Comparison of ENCODE assay signal across 9 mouse cellular contexts in the genomic region with DNA sequence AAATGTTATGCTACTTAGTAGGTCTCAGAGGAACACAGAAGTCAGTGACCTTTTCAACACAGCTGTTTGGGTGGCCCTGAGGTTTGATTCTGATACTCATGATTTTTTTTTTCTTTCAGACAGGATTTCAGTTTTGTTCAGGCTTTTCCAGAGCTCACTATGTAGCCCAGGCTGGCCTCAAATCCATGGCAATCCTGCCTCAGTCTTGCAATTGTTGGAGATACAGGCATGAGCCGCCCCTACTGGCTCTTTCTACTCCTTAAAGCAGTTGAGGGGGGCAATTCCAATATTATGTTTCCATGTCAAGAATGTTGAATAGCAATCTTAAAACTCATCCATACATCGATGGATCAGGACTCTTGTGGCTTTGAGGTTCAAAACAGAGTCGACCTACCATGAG. TPM values are rescaled to one million over a fixed set of nuclear protein-coding genes. Genes with fewer than 3 reads are reported as not detected.
DNase-seq lines count a peak whose midpoint lies in the region; ATAC-seq and TF ChIP-seq lines count a peak whose summit lies in the region.
"Had no signal": no experiment of that assay in that cellular context is flagged by ENCODE, and none has a peak within 500 bp of the region (broad histone marks: within the 10 kb centered on the region; RNA-seq: fewer than 3 reads in every experiment).

No protein-coding gene starts in this region.

- 73% methylated on average over 3 of the region's 3 CpGs for WGBS in thymus, adult 2 months
- WGBS in limb, embryonic 15.5 days, result 68% methylated on average over 3 of the region's 3 CpGs
- WGBS in stomach, embryonic 16.5 days, result 76% methylated on average over 3 of the region's 3 CpGs

- no peak for TF ChIP-seq POLR2A in thymus, adult 2 months (IDR thresholded peaks at IDR 0.05; ENCODE audit: control insufficient read depth, extremely low read depth, insufficient read depth, low read length, poor library complexity)

- H3K9ac ChIP-seq in limb, embryonic 15.5 days, result no peak overlapping the region
- H3K9ac ChIP-seq in stomach, embryonic 16.5 days (ENCODE audit: low read length), result peak overlapping the region; percentile 42; the same call in 1 of the 2 replicates

- H3K27me3 ChIP-seq in erythroblast, embryonic 14.5 days (ENCODE audit: control insufficient read depth), result 0 out of 2 replicates have a peak, but pooled peaks cover 3% of the 10 kb centered on the region
- H3K27me3 ChIP-seq in thymus, adult 2 months (ENCODE audit: control insufficient read depth, insufficient read depth, low read length), result no peaks in the 10 kb centered on the region
- H3K27me3 ChIP-seq in limb, embryonic 15.5 days, result no peaks in the 10 kb centered on the region
- H3K27me3 ChIP-seq in stomach, embryonic 16.5 days (ENCODE audit: control insufficient read depth, insufficient read depth, low read length), result no peaks in the 10 kb centered on the region

- no peak for ATAC-seq in erythroblast, adult 5-6 weeks (replicated peaks; ENCODE audit: low FRiP score, poor library complexity, severe bottlenecking)
- ATAC-seq in limb, embryonic 15.5 days (ENCODE audit: insufficient number of reproducible peaks, low FRiP score, low TSS enrichment, low read depth), result no peak
- no peak for ATAC-seq in stomach, embryonic 16.5 days (ENCODE audit: insufficient read depth, low FRiP score)

- no peak for TF ChIP-seq CTCF in thymus, adult 2 months (IDR thresholded peaks at IDR 0.05; ENCODE audit: borderline replicate concordance, control insufficient read depth, extremely low read depth, insufficient read depth, low read length, poor library complexity)

- peaks cover 22% of the 10 kb centered on the region for H3K36me3 ChIP-seq in erythroblast, embryonic 14.5 days (ENCODE audit: control insufficient read depth)
- H3K36me3 ChIP-seq in thymus, adult 2 months (ENCODE audit: control insufficient read depth, insufficient read depth, low read length), result no peaks in the 10 kb centered on the region
- peaks cover 22% of the 10 kb centered on the region for H3K36me3 ChIP-seq in limb, embryonic 15.5 days
- peaks cover 4% of the 10 kb centered on the region; the same call in 1 of the 2 replicates for H3K36me3 ChIP-seq in stomach, embryonic 16.5 days (ENCODE audit: control insufficient read depth, insufficient read depth, low read length)

- H3K4me3 ChIP-seq in erythroblast, embryonic 14.5 days (replicated peaks), result peak overlapping the region; percentile 89
- H3K4me3 ChIP-seq in thymus, adult 2 months (ENCODE audit: control insufficient read depth, insufficient read depth, low read length), result no peak overlapping the region
- peak overlapping the region; percentile 29 for H3K4me3 ChIP-seq in limb, embryonic 15.5 days
- peak overlapping the region; percentile 30 for H3K4me3 ChIP-seq in stomach, embryonic 16.5 days (replicated peaks; ENCODE audit: low read length)

- H3K9me3 ChIP-seq in erythroblast, embryonic 14.5 days (ENCODE audit: control insufficient read depth, low read length), result 0 out of 2 replicates have a peak, but pooled peaks cover 2% of the 10 kb centered on the region
- no peaks in the 10 kb centered on the region for H3K9me3 ChIP-seq in limb, embryonic 15.5 days
- no peaks in the 10 kb centered on the region for H3K9me3 ChIP-seq in stomach, embryonic 16.5 days (replicated peaks; ENCODE audit: control insufficient read depth, low read length)

- peak overlapping the region; percentile 85 for H3K4me2 ChIP-seq in limb, embryonic 15.5 days
- H3K4me2 ChIP-seq in stomach, embryonic 16.5 days (ENCODE audit: low read depth, low read length), result peak overlapping the region; percentile 49

- no peak overlapping the region for H3K27ac ChIP-seq in thymus, adult 2 months (ENCODE audit: control insufficient read depth, insufficient read depth, low read length)
- peak overlapping the region; percentile 67 for H3K27ac ChIP-seq in limb, embryonic 15.5 days
- peak overlapping the region; percentile 31; the same call in 1 of the 2 replicates for H3K27ac ChIP-seq in stomach, embryonic 16.5 days (ENCODE audit: low read length)

- peak; percentile 13 for DNase-seq in thymus, adult 2 months
- no peak for DNase-seq in thymus, adult 18-20 months
- no peak for DNase-seq in B cell, adult 2 months
- no peak for DNase-seq in kidney, postnatal 25 days

- peaks cover 35% of the 10 kb centered on the region for H3K4me1 ChIP-seq in erythroblast, embryonic 14.5 days (ENCODE audit: control insufficient read depth)
- peaks cover 8% of the 10 kb centered on the region for H3K4me1 ChIP-seq in thymus, adult 2 months (replicated peaks; ENCODE audit: control insufficient read depth, insufficient read depth, low read length)
- H3K4me1 ChIP-seq in limb, embryonic 15.5 days, result peaks cover 18% of the 10 kb centered on the region
- H3K4me1 ChIP-seq in stomach, embryonic 16.5 days (ENCODE audit: control insufficient read depth, insufficient read depth, low read length), result 0 out of 2 replicates have a peak, but pooled peaks cover 3% of the 10 kb centered on the region

RNA-seq across cellular contexts. Expression of gene Dnpep, which starts 0.5 kb away (rescaled TPM):
- 3.7 and 4.8 TPM in 2 replicates for polyA plus RNA-seq in erythroblast, embryonic 14.5 days (2012)
- 14.0 and 20.3 TPM in 2 replicates for total RNA-seq in erythroblast, adult 5-6 weeks (2015; ENCODE audit: low replicate concordance)
- total RNA-seq in erythroblast, adult 5-6 weeks (2017; ENCODE audit: low replicate concordance), result 7.7 and 11.8 TPM in 2 replicates
- 112 and 132 TPM in 2 replicates for polyA plus RNA-seq in thymus, adult 2 months (2012; rRNA removed)
- polyA plus RNA-seq in limb, embryonic 15.5 days (2015; fragmentation: Nextera tagmentation; extraction: Ambion mirVana), result 117 TPM in 2 replicates
- 125 and 139 TPM in 2 replicates for polyA plus RNA-seq in stomach, embryonic 16.5 days (2015; fragmentation: Nextera tagmentation; extraction: Ambion mirVana)

RNA-seq across cellular contexts. Expression of gene Resp18, which starts 40.1 kb away (rescaled TPM):
- not detected in 2 replicates for polyA plus RNA-seq in erythroblast, embryonic 14.5 days (2012)
- total RNA-seq in erythroblast, adult 5-6 weeks (2015; ENCODE audit: low replicate concordance), result not detected in 2 replicates
- total RNA-seq in erythroblast, adult 5-6 weeks (2017; ENCODE audit: low replicate concordance), result not detected in 2 replicates
- polyA plus RNA-seq in thymus, adult 2 months (2012; rRNA removed), result 5.6 and 9.0 TPM in 2 replicates
- polyA plus RNA-seq in limb, embryonic 15.5 days (2015; fragmentation: Nextera tagmentation; extraction: Ambion mirVana), result 0.35 TPM in 1 of 2 replicates, not detected in the other
- 6.0 and 6.6 TPM in 2 replicates for polyA plus RNA-seq in stomach, embryonic 16.5 days (2015; fragmentation: Nextera tagmentation; extraction: Ambion mirVana)
- polyA plus RNA-seq: C2C12 had no signal

RNA-seq across cellular contexts. Expression of gene Des, which starts 41.8 kb away (rescaled TPM):
- 0.03 and 0.12 TPM in 2 replicates for polyA plus RNA-seq in erythroblast, embryonic 14.5 days (2012)
- total RNA-seq in erythroblast, adult 5-6 weeks (2015; ENCODE audit: low replicate concordance), result not detected in 2 replicates
- not detected in 2 replicates for total RNA-seq in erythroblast, adult 5-6 weeks (2017; ENCODE audit: low replicate concordance)
- polyA plus RNA-seq in thymus, adult 2 months (2012; rRNA removed), result 6.8 and 31.6 TPM in 2 replicates
- polyA plus RNA-seq in limb, embryonic 15.5 days (2015; fragmentation: Nextera tagmentation; extraction: Ambion mirVana), result 74.4 and 227 TPM in 2 replicates
- polyA plus RNA-seq in stomach, embryonic 16.5 days (2015; fragmentation: Nextera tagmentation; extraction: Ambion mirVana), result 166 and 194 TPM in 2 replicates

RNA-seq across cellular contexts. Expression of gene Ptprn, which starts 54.0 kb away (rescaled TPM):
- not detected in 2 replicates for polyA plus RNA-seq in erythroblast, embryonic 14.5 days (2012)
- not detected in 2 replicates for total RNA-seq in erythroblast, adult 5-6 weeks (2015; ENCODE audit: low replicate concordance)
- total RNA-seq in erythroblast, adult 5-6 weeks (2017; ENCODE audit: low replicate concordance), result not detected in 2 replicates
- 2.6 and 3.0 TPM in 2 replicates for polyA plus RNA-seq in thymus, adult 2 months (2012; rRNA removed)
- 0.12 and 0.14 TPM in 2 replicates for polyA plus RNA-seq in limb, embryonic 15.5 days (2015; fragmentation: Nextera tagmentation; extraction: Ambion mirVana)
- polyA plus RNA-seq in stomach, embryonic 16.5 days (2015; fragmentation: Nextera tagmentation; extraction: Ambion mirVana), result 2.0 and 2.6 TPM in 2 replicates

RNA-seq across cellular contexts. Expression of gene Speg, which starts 56.8 kb away (rescaled TPM):
- polyA plus RNA-seq in erythroblast, embryonic 14.5 days (2012), result 0.10 and 0.18 TPM in 2 replicates
- total RNA-seq in erythroblast, adult 5-6 weeks (2015; ENCODE audit: low replicate concordance), result not detected in 2 replicates
- 1.7 TPM in 1 of 2 replicates, not detected in the other for total RNA-seq in erythroblast, adult 5-6 weeks (2017; ENCODE audit: low replicate concordance)
- polyA plus RNA-seq in thymus, adult 2 months (2012; rRNA removed), result 11.0 and 12.1 TPM in 2 replicates
- polyA plus RNA-seq in limb, embryonic 15.5 days (2015; fragmentation: Nextera tagmentation; extraction: Ambion mirVana), result 15.4 and 16.3 TPM in 2 replicates
- 41.1 and 41.2 TPM in 2 replicates for polyA plus RNA-seq in stomach, embryonic 16.5 days (2015; fragmentation: Nextera tagmentation; extraction: Ambion mirVana)

Comparison
In these comparisons a context has a peak if more than half of its experiments do, and no peak if none do; other contexts are left out.
1. RNA of gene Dnpep, which starts 0.5 kb away (polyA plus RNA-seq): 112 to 132 TPM in thymus, adult 2 months, 125 to 139 TPM in stomach, embryonic 16.5 days and 117 TPM in limb, embryonic 15.5 days; 3.7 to 4.8 TPM in erythroblast, embryonic 14.5 days; every median in the first group is over 10 times any median in the second.